Mouse (Mus musculus) cerebellum, adult 2 months (tissue): ENCODE results near the gene Trmt1.

Experiments
- CTCF ChIP-seq: fragments of 200-500 bp; IDR thresholded peaks from 2 replicates; pipeline ENCODE4 v1.5.1; 2011; ENCODE audit warnings: low read depth, mild to moderate bottlenecking, control low read depth, low read length, moderate library complexity, borderline replicate concordance; ENCODE audit not compliant: insufficient read depth
- POLR2A ChIP-seq: fragments of 200-500 bp; IDR thresholded peaks from 2 replicates; pipeline ENCODE4 v1.6.1; 2011; ENCODE audit warnings: low read length, control low read depth, borderline replicate concordance; ENCODE audit not compliant: insufficient read depth

GRCm38 (mm10) chr8:84647461-84647901, 38.6 kb upstream of the Trmt1 start:
- TF ChIP-seq CTCF = no peak
- no peak for TF ChIP-seq POLR2A
